Mouse (Mus musculus) adrenal gland, adult 8-10 months (tissue): Measurements from ENCODE around the gene Snx14. TPM values are rescaled to one million over a fixed set of nuclear protein-coding genes. Genes with fewer than 3 reads are reported as not detected.
A peak's percentile ranks its signal among the peaks of the same experiment; 100 is the strongest.
"Not testable (repeated sequence)": the region's sequence is repeated elsewhere in the genome, so short reads cannot be mapped to it uniquely, and the experiment has no call there.

Experiments used
- DNase-seq: peaks from one replicate; pipeline ENCODE4 v3.0.0; 2022
- total RNA-seq, 4 experiments: library from RNA; stranded (reverse); gene quantifications; 2 replicates each; pipeline ENCODE4 v1.2.4; 2022

Gene Snx14
- 10 to 100 TPM; 59.6 to 64.5 (median 63.1) TPM for total RNA-seq

DNA sequence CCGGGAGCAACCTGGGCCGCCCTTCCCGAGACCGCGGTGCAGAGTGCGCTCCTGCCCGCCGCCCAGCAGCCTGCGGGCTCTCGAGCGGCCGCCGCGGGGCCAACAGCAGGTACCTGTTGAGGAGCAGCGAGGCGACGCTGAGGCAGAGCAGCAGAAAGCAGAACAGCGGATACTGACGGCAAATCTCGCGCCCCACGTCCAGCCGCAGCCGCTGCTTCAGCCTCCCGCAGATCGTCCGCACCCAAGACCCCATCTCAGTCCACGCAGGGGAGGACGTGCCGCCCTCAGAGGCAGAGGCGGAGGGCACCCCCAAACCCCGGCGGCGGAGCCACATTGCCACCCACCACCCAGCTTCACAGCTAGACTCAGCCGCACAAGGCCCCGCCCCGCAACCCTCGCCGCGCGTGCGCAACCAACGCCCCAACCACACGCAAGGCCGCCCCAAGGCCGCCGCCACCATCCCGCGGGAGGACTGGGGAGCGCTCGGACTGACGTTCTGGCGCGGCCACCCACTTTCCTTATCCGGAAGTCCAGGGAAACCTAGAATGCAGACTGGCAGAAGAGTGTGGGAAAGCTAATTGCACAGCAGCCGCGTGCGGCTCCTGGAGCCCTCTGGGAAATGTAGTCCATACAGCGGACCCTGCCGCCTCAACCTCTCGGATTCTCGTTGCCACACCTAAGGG lies at the start of gene Snx14:
TSS of gene Snx14 (minus strand) at position 404 of the 683 bp plus-strand sequence.
- DNase-seq = peak; percentile 97

DNA sequence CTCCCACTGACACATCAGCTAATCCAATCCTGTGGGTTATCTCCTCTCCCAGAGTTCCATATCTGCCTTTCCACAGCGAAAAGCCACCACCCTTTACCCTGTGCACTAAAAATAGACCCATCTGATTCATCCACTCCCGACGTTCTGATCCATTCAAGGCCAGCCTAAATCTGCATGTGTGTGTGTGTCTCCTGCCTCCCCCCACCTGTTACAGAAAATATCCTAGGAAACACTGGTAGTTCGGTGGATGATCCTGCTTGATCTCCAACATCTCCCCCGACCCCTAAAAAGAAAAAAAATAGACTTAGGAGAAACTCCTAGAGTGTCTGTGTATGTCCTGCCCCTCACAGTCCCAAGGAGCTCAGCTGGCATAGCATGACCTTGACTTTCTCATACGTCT lies 45.8 kb upstream of the Snx14 start:
- peak; percentile 49 for DNase-seq

DNA sequence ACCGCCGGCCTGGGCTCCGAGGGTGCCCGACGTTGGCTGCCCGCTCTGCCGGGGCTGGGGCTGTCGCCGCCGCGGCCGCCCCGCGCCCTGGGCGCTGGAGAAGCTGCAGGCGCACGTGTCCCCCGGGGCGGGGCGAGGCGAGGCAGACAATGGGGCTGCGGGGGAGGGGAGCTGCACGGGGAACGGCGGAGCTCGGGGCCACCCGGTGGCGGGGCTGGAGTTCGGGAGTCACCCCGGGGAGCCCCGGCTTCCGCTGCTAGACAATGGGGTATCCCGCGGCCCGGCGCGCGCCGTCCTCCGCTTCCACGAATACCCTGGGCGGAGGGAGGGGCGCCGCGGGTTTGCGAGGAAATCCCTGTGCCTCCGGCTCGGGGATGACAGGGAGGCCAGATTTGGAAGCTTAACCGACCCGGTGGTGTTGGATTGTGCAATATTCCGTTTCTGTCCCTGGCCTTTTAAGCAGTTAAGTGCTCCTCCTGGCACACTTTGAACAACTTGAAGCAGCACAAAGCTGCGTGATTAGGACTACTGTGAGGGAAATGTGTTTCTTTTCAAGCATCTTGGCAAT lies 44.2 kb upstream of the Snx14 start:
- peak; percentile 78 for DNase-seq

DNA sequence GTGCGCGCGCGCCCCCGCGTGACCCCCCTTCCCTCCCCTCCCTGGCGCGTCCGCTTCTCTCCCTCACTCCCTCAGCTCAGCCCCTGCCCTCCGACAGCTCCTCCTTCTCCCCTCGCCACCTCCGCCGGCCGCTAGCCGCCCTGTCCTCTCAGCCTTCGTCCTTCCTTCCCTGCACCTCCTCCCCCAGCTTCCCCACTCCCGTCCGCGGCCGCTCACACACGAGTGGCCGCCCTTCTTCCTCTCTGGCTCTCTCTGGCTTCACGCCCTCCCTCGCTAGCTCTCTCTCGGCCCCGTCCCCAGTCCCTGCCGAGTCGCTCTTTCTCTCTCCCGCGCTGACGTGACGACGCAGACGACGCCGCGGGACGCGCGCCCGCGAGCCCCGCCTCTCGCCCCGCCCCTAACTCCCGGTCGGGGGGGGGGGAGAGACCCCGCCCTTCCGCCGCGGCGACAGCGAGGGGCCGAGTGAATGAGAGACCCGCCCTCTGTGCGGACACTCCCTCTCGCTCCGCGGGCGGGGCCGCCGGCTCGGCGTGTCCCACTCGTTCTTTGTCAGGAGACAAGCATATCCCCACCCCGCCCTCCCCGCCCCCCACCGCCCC lies 43.6 kb upstream of the Snx14 start, which contains the start of gene Syncrip:
TSS of gene Syncrip (minus strand) at position 345 of the 599 bp plus-strand sequence.
- DNase-seq = peak; percentile 92

DNA sequence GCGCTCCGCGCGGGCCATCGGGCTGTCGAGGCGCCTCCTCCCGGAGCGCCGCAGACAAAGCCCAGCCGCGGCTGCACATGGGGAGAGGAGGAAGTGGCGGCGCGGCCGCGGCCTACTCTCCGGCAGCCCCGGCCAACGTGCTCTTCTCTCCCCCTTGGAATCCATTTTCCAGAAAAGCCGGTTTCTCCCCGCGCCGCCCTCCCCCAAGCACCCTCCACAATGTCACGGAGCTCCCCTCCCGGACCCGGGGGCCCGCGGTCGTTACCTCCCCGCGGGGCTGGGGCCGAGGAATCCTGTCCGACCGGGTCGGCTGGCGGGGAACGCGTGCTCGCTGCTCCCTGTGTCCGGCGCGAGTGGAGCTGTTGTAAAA lies 43.0 kb upstream of the Snx14 start:
- DNase-seq = peak; percentile 23

DNA sequence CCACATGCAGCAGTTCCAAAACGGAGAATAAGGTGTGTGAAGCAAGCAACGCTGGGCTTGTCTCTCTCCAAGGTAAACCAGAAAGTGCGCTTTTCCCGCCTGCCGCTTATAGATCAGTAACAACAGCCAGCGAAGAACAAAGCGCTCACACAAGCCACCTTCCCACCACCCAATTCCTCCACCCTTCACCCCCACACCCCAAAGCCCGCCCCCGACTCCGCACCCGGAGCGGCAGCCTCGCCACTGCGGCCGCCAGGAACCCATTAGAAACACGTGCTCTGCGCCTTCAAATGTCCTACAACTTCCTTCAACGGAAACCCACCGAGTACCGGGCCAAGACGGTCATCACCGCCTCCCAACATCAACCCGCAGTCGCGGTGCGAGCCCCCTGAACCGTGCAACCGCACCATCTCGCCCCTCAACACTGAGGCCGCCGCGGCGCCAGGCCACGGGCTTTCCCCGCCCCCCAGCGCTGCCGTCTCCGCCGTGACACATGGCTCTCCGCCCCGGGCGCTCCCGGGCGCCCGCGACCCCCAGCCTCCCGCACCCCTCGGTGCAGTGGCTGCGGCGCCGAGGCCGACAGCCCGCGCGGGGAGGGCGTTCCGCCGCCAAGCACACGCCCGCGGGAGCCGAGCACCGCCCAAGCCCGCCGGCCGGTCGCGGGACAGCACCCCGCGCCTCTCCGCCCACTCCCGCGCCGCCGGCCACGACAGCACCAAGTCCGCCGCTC lies 42.5 kb upstream of the Snx14 start:
- peak; percentile 30 for DNase-seq

DNA sequence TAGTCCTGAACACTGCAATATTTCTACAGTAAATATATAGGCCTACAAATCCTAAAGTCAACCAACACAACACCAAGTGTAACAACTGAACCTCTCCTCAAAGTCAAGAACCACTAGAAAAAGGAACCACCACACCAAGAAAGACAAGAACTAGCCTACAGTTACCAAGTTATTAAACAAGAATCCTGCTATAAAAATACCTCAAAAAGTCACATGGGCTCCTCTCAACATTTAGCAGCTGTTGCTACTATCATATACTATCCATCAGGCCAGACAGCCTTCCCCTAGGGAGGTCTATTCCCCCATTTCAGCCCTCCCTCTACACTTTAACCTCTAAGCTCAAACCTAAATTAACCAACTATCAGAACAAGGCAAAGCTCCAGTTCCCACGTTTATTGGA lies 41.4 kb upstream of the Snx14 start:
- DNase-seq = no peak

DNA sequence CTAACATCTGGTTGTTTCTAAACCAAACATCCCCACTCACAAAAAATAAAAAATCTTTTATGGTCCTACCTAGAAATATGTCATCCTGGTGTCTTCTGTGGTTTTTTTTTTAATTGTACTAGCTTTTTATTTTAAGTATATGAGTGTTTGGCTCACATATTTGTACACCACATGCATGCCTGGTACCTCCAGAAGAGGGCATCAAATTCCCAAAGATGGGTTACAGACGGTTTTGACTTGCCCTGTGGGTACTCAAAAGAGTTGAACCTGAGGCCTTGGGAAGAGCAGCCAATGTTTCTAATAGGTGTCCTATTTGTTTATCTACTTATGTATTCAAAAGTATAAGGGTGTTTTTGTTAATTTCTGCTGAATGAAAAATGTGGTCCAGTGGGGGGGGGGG lies 37.4 kb upstream of the Snx14 start:
- DNase-seq = no peak

DNA sequence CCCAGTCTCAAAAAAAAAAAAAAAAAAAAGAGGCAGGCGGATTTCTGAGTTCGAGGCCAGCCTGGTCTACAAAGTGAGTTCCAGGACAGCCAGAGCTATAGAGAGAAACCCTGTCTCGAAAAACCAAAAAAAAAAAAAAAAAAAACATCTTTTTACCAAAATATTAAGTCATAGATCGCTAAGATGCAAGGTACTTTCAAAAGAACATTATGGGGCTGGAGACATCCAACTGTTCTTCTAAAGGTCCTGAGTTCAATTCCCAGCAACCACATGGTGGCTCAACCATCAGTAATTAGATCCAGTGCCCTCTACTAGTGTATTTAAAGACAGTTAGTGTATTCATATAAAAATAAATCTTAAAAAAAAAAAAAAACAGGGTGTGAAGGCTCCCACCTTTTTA lies 22.3 kb upstream of the Snx14 start:
- DNase-seq = not testable (repeated sequence)

DNA sequence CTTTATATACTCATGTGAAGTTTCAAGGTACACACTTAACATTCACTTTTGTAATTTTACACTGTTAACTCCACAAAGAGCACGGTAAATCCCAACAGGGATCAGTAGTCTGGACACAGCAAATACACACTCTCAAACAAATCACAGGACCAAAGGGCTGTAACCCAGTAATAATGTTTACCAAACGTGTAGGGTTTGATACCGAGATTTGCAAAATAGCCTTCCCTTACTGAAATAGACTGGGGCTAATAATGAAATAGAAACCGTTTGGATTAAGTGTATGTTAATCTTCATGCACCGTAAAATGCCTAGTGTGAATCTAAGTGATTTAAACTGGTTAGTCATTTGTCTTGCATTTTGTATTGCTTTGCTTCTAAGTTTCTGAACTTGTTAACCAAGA lies 1.2 kb upstream of the Snx14 start:
- no peak for DNase-seq

DNA sequence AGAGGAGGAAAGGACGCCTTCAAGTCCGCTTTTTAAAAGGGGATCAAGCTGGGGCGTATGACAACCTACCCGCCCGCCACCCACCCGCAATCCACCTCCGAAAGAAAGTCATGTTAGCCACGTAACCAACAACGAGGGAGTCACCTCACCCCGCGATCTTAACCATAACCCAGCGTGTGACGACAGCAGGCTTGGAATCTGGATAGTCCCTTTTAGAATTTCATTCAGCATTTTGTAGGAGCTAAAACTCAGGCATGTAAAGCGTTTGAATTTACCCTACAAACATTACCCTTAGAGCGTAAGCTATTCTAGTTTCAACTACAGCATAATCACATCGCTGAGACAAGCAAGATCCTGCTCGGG lies 461 bp upstream of the Snx14 start:
- DNase-seq = no peak

DNA sequence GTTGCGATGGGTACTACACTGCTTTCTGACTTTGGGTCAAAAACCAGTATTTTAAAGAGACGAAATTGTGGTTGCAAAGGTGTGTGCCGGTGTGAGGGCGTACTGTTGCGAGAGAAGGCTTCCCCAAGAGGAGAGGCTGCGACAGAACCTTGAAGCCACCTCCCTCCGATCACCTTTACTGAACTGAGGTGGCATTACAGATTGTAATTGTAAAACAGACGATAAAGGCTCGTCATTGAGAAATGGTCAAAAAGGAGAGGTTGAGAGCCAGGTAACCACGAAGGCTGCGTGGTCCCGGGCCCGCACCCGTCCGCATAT lies 562 bp downstream of the Snx14 start:
- no peak for DNase-seq

DNA sequence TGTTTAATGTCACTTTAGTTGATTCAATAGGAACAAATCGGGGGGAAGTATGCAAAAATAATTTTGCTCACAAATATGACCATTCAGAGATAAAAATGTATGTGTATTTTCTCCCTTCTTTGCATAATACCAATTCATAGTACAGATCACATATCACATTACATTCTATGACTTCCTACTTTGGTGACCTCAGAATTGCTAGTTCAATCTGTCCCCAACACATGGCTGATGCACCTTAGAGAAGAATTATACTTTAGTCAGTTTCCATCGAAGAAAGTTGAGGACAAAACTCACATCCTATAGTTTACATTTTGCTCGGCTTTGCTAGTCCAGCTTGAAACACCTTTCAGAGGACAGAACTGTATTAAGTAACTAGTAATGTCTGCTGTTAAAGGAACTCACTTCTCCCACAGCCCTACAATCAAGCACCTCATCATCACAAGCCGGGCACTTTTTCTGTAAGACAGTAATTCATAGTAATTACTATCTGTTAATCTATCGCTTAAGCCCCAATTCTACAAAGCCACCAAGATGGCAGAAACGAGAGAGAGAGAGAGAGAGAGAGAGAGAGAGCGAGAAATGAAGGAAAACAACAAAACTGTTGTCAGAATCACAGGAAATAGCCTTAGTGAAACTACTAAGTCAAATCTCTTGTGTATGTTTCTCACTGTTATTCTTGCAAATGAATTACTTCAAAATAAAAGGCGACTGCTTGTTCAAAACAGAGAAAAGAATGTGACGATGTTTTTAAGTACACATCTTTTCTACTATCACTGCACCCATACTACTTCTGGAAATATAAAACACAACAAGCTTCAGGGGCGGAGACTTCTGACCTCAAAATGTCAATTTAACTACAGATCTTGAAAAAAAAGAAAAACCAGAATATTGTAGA lies 1.2 kb downstream of the Snx14 start:
- no peak for DNase-seq

DNA sequence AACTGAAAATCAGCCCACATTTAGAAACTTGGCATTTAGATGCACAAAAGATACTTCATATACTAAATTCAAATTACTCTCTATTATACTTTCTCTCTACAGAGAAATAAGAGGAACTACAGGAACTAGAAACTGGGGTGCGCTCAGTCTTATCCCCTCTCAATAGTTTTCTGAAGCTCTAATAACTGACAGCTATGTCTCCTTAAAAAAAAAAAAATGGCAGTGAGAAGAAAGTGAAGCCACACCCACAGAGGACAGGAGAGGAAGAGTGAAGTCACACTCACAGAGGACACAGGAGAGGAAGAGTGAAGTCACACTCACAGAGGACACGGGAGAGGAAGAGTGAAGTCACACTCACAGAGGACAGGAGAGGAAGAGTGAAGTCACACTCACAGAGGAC lies 14.4 kb downstream of the Snx14 start:
- DNase-seq = no peak

DNA sequence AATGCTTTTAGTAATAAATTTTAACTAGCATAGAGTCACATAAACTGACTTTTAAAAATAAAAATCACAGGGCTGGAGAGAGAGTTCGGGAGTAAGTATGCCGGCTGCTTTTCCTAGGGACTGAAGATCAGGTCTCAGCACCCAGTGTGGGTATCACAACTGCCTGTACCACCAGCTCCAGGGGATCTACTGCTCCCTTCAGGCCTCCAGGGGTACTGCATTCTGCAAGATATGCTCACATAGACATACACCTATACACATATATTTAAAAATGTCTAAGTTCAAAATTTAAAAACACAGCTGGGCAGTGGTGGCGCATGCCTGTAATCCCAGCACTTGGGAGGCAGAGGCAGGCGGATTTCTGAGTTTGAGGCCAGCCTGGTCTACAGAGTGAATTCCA lies 16.3 kb downstream of the Snx14 start:
- no peak for DNase-seq

DNA sequence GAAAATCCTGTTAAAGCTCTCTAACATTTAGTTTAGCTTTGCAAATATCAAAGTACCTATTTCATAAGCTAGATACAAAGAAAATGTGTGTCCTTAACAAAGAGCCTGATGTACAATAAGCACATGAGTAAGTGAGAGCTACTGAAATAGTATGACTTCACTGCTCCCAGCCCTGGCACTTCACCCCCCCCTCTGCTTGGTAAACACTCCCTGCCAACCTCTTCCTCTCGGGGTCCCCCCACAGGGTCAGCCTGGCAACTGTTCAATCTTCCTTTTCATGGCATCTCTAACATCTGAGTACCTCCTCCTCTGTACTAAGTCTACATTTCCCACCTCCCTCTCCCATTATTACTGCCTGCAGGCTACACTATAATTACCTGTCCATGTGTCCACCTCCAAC lies 22.0 kb downstream of the Snx14 start:
- DNase-seq = no peak

DNA sequence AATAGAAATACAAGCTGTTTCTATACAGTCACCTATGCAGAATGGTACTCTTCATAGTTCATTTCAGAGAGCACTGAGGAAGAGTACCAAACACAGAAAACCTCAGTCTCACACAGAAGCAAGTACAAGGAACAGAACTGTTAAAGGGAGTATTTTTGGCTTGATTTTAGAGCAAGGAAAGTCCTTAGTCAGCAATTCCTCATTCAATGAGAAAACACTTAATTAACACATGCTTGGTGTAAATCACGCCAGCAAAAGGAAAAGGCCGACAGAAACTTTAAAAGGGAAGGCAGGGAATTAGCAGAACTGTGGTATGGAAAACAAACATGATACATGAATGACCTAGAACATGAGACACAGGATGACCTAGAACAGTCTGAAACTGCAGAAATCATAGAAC lies 28.8 kb downstream of the Snx14 start:
- DNase-seq = no peak

DNA sequence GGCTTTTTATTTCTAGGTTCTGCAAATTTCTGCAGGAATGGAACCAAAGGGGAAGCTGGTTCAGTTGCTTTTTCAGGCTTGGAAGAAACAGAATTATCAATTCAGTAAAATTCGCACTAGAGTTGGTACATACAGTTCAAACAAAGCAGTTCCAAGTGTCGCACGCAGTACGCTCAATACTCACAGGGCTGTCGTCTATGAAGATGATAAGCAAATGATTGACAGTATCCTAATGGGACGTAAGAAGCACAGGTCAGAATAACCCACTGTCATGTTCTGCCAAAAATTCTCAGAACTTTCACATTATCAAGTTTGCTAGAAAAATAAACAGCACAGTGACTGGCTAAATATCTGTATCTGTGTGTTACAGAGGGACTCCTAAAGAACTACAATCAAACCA lies 34.2 kb downstream of the Snx14 start:
- no peak for DNase-seq

DNA sequence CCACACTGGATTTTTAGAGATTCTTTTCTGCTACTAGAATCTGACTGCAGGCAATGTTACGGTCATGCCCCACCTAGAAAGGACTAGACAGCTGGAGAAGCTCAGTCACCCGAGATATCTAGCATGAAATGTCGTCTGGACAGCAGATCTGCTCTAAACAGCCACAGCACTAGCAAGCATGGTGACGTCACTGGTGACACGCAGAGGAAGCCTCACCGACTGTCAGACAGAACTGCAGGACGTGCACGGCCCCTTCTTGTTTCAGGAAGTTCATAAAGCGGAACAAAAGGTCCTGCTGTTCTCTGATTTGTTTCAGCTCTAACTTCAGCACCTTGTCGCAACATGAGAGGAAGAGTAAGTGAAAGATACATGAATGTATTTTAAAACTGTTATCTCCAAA lies 34.7 kb downstream of the Snx14 start:
- no peak for DNase-seq

DNA sequence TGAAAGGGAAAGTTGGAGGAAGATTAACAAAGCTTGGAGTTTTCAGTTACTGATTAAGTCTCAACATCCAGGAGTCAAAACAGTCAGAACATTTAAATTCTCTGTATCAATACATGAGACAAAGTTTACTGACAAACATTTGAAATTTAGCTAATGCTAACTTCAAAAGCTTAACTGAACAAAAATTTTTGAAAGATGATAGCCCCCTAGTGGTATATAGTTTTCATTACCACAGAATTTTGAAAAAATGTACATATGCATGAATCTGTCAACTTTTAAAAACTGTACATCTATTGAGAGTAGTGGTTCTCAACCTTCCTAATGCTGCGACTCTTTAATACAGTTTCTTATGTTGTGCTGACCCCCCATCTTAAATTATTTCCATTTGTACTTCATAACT lies 40.3 kb downstream of the Snx14 start:
- no peak for DNase-seq

DNA sequence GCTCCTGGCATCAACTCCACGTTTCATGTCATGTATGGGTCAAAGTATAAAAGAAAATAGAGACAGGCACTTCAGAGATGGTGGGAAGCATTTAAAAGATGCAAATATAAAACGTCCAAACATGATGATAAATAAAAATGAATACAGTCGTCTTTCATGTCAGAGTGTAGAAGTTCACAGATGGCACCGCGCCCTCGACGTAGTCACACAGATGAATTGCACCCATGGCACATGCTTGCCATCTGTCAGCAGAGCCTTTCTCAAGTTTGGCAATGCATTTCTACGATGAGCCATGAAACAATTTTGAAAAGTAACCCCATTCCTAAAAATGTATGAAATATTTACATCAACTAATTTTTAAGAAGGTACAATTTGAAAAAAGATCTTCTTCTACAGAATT lies 43.9 kb downstream of the Snx14 start:
- DNase-seq = no peak

DNA sequence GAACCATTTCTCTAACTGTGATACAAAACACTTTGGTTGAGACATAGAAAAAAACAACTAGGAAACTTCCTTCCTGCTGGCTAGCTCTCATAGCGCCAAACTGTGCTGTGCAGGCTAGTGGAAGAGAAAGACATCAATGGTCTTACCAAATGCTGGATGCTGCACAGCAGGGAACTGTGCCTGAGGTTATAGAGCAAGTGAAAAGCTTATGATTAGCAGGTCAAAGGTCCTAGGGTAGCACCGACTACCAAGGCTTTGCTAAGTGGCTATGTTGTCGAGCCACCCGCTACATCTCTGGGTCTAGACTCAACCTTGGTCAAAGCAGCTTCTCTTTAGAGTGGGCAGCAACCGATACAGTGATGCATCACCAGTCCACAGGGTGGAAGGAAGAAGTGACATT lies 49.9 kb downstream of the Snx14 start:
- no peak for DNase-seq

DNA sequence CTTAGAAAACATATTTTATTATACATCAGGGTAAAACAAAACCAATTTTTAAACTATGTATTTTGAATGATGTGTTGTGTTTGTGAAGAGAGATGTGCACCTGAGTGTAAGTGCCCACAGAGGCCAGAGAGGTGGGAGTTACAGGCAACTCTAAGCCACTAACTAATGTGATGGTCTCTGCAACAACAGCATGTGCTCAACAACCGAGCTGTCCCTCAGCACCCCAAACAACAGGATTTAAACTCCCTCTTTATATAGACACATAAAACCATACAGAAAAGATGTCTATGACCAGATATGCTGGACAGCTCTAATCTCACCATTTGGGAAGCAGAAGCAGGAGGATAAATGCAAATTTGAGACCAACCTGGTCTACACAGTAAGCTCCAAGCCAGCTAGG lies 58.2 kb downstream of the Snx14 start:
- DNase-seq = no peak
